ENCODE assay signal across 8 mouse cellular contexts in the genomic region with DNA sequence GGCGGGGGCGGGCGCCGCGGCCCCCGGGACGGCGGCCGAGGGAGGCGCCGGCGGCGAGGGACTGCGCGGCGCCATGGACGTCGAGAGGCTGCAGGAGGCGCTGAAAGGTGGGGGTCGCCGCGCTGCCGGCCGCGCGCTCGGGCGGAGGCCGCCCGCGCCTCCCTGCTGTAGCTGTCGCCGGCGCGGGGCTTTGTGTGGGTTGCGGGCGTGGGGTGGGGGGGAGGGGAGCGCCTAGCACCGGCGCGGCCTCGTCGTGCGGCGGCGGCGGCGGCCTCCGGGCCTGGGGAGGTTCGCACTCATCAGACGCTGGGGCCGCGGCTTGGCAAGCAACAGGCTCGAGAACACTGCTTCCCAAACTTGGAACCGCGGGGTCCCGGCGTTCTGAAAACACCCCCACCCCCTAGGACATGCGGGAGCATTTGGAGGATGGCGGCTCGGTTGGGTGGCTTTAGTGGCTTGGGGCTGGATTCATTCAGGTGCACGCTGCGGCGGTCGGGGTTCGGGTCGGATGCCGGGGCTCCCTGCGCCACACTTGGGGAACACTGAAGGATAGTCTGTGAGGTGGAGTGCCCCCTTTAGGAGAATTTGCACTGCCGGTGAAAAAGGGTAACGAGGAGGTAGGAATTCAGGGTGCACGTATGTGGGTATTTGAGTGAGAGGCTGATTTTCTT. TPM values are rescaled to one million over a fixed set of nuclear protein-coding genes. Genes with fewer than 3 reads are reported as not detected.
A peak's percentile ranks its signal among the peaks of the same experiment; 100 is the strongest.
DNase-seq lines count a peak whose midpoint lies in the region; ATAC-seq and TF ChIP-seq lines count a peak whose summit lies in the region.

No protein-coding gene starts in this region.

- peak overlapping the region; percentile 70 to 75 for H3K4me3 ChIP-seq in heart, embryonic 14.5 days (ENCODE audit: control insufficient read depth in 1 of 2, insufficient read depth in 1 of 2, low read depth in 1 of 2, low read length in 2 of 2)
- H3K4me3 ChIP-seq in liver, embryonic 13.5 days (replicated peaks) = peak overlapping the region; percentile 94
- peak overlapping the region; percentile 58 for H3K4me3 ChIP-seq in stomach, postnatal 0 days (ENCODE audit: low read depth, low read length)

- H3K9ac ChIP-seq in heart, embryonic 14.5 days (ENCODE audit: low read length) = peak overlapping the region; percentile 91
- H3K9ac ChIP-seq in liver, embryonic 13.5 days = peak overlapping the region; percentile 92
- H3K9ac ChIP-seq in stomach, postnatal 0 days (ENCODE audit: low read length) = peak overlapping the region; percentile 80

- H3K27me3 ChIP-seq in heart, embryonic 14.5 days (ENCODE audit: control insufficient read depth, insufficient read depth, low read length) = no peaks in the 10 kb centered on the region
- no peaks in the 10 kb centered on the region for H3K27me3 ChIP-seq in liver, embryonic 13.5 days
- H3K27me3 ChIP-seq in stomach, postnatal 0 days (ENCODE audit: control insufficient read depth, insufficient read depth, low read length) = no peaks in the 10 kb centered on the region

- peak; percentile 65 for TF ChIP-seq CTCF in stomach, postnatal 0 days (IDR thresholded peaks at IDR 0.05; ENCODE audit: low read depth)

- WGBS in heart, embryonic 14.5 days = under 1% methylated on average over 45 of the region's 72 CpGs
- WGBS in liver, embryonic 13.5 days (ENCODE audit: insufficient replicate concordance) = under 1% methylated on average over 45 of the region's 72 CpGs
- WGBS in stomach, postnatal 0 days = under 1% methylated on average over 32 of the region's 72 CpGs

- H3K4me2 ChIP-seq in heart, embryonic 14.5 days (ENCODE audit: low read length) = peak overlapping the region; percentile 64
- H3K4me2 ChIP-seq in liver, embryonic 13.5 days = peak overlapping the region; percentile 75
- peak overlapping the region; percentile 45 for H3K4me2 ChIP-seq in stomach, postnatal 0 days (replicated peaks; ENCODE audit: low read depth)

- ATAC-seq in CD4-positive, CD25-positive, alpha-beta regulatory T cell, adult 4 months = peak; percentile 42
- peak; percentile 85 for ATAC-seq in heart, embryonic 14.5 days (ENCODE audit: insufficient number of reproducible peaks, insufficient read depth, low FRiP score, low read depth)
- ATAC-seq in liver, embryonic 13.5 days (ENCODE audit: low read depth) = peak; percentile 79
- ATAC-seq in stomach, postnatal 0 days (ENCODE audit: low FRiP score, low TSS enrichment) = peak; percentile 83

- peak overlapping the region; percentile 50 to 91 for H3K27ac ChIP-seq in heart, embryonic 14.5 days (replicated peaks in 1 of 2; ENCODE audit: control insufficient read depth in 1 of 2, insufficient read depth in 1 of 2, low read depth in 2 of 2, low read length in 2 of 2)
- H3K27ac ChIP-seq in liver, embryonic 13.5 days = peak overlapping the region; percentile 80
- peak overlapping the region; percentile 89 for H3K27ac ChIP-seq in stomach, postnatal 0 days (replicated peaks)

- H3K36me3 ChIP-seq in heart, embryonic 14.5 days (ENCODE audit: control insufficient read depth, insufficient read depth, low read length) = peaks cover 39% of the 10 kb centered on the region
- peaks cover 37% of the 10 kb centered on the region for H3K36me3 ChIP-seq in liver, embryonic 13.5 days
- H3K36me3 ChIP-seq in stomach, postnatal 0 days (ENCODE audit: control insufficient read depth, insufficient read depth, low read length) = peaks cover 10% of the 10 kb centered on the region; the same call in 1 of the 2 replicates

- no peak for TF ChIP-seq EP300 in stomach, postnatal 0 days (optimal IDR thresholded peaks at IDR 0.05)

- peaks cover 0 to 15% of the 10 kb centered on the region in 2 experiments; a peak in 1 of 4 replicates for H3K4me1 ChIP-seq in heart, embryonic 14.5 days (ENCODE audit: control insufficient read depth in 2 of 2, insufficient read depth in 2 of 2, low read length in 2 of 2)
- H3K4me1 ChIP-seq in liver, embryonic 13.5 days (replicated peaks) = peaks cover 39% of the 10 kb centered on the region
- no peaks in the 10 kb centered on the region for H3K4me1 ChIP-seq in stomach, postnatal 0 days (replicated peaks; ENCODE audit: control insufficient read depth, insufficient read depth)

- no peaks in the 10 kb centered on the region for H3K9me3 ChIP-seq in heart, embryonic 14.5 days (ENCODE audit: control insufficient read depth, low read length)
- H3K9me3 ChIP-seq in liver, embryonic 13.5 days (replicated peaks) = no peaks in the 10 kb centered on the region
- H3K9me3 ChIP-seq in stomach, postnatal 0 days (ENCODE audit: control insufficient read depth, low read length) = no peaks in the 10 kb centered on the region

- peak; percentile 34 for DNase-seq in c-Kit-negative CD71-positive TER-119-positive erythroid progenitor cells, embryonic 14.5 days (ENCODE audit: low read depth, low spot score)
- DNase-seq in fibroblast of lung, adult 2 months (ENCODE audit: low read depth) = peak; percentile 17
- peak; percentile 67 for DNase-seq in kidney, postnatal 14 days
- peak; percentile 45 for DNase-seq in liver, embryonic 13.5 days
- DNase-seq in neural tube, embryonic 10.5 days (ENCODE audit: extremely low spot score, low spot score) = peak; percentile 78
- DNase-seq in stomach, postnatal 0 days (ENCODE audit: low spot score) = peak; percentile 73

RNA-seq across cellular contexts. Expression of gene Ppp4r2, which starts 0.5 kb away (rescaled TPM):
- polyA plus RNA-seq in CD4-positive, CD25-positive, alpha-beta regulatory T cell, adult 4 months (2017; shearing (Covaris generic)) = 10 to 100 TPM; 23.9 to 41.8 TPM
- polyA plus RNA-seq in heart, embryonic 14.5 days (2014; fragmentation: Nextera tagmentation; extraction: Ambion mirVana) = 21.1 and 24.1 TPM in 2 replicates
- 10.6 and 11.0 TPM in 2 replicates for polyA plus RNA-seq in liver, embryonic 13.5 days (2015; fragmentation: Nextera tagmentation; extraction: Ambion mirVana)
- polyA plus RNA-seq in stomach, postnatal 0 days (2015; fragmentation: Nextera tagmentation; extraction: Ambion mirVana) = 8.3 and 8.7 TPM in 2 replicates

Comparison
In these comparisons a context has a peak if more than half of its experiments do, and no peak if none do; other contexts are left out.
1. Peak in every context shown above with its lines: DNase-seq, ATAC-seq, H3K4me3 ChIP-seq and H3K27ac ChIP-seq.
2. DNase-seq: peak in every context shown above with its lines; median percentile 78 in neural tube, embryonic 10.5 days; 73 in stomach, postnatal 0 days; 67 in kidney, postnatal 14 days; 45 in liver, embryonic 13.5 days; 34 in c-Kit-negative CD71-positive TER-119-positive erythroid progenitor cells, embryonic 14.5 days; 17 in fibroblast of lung, adult 2 months.